Mouse (Mus musculus): ENCODE measurements around the gene Klhl12. TPM values are rescaled to one million over a fixed set of nuclear protein-coding genes. Genes with fewer than 3 reads are reported as not detected.
"Not testable (repeated sequence)": the region's sequence is repeated elsewhere in the genome, so short reads cannot be mapped to it uniquely, and the experiment has no call there.

The Klhl12 gene
- polyA plus RNA-seq, 1 experiment from 2014 or later, result 26.4 TPM

- ATAC-seq (ENCODE audit: low FRiP score), result not testable (repeated sequence)
- 96% methylated on average over 6 of the region's 10 CpGs for WGBS
Measured at GRCm38 (mm10) chr1:134441737-134442136, 13.6 kb upstream of the Klhl12 start.

GRCm38 (mm10) chr1:134442394-134442793, 12.9 kb upstream of the Klhl12 start:
- H3K9ac ChIP-seq (ENCODE audit: low read depth, low read length), result no peak overlapping the region
- no peak overlapping the region for H3K27ac ChIP-seq (ENCODE audit: low read depth, low read length)
- no peak overlapping the region for H3K4me3 ChIP-seq (ENCODE audit: low read depth, low read length)
- H3K9me3 ChIP-seq (ENCODE audit: control insufficient read depth, low read length), result no peaks in the 10 kb centered on the region
- H3K36me3 ChIP-seq (ENCODE audit: control insufficient read depth, insufficient read depth, low read length), result no peaks in the 10 kb centered on the region
- DNase-seq (ENCODE audit: low spot score), result no peak
- no peak for ATAC-seq (ENCODE audit: low FRiP score)
- 98% methylated on average over 3 of the region's 3 CpGs for WGBS
- no peaks in the 10 kb centered on the region for H3K4me1 ChIP-seq (replicated peaks; ENCODE audit: control insufficient read depth, insufficient read depth, low read length)
- H3K27me3 ChIP-seq (ENCODE audit: control insufficient read depth, insufficient read depth, low read length), result no peaks in the 10 kb centered on the region
- no peak overlapping the region for H3K4me2 ChIP-seq (replicated peaks; ENCODE audit: low read depth, low read length)

More at GRCm38 (mm10) chr1:134441737-134442136, 13.6 kb upstream of the Klhl12 start:
- H3K9ac ChIP-seq (ENCODE audit: low read depth, low read length); H3K27ac ChIP-seq (ENCODE audit: low read depth, low read length); H3K36me3 ChIP-seq (ENCODE audit: control insufficient read depth, insufficient read depth, low read length); H3K4me1 ChIP-seq (replicated peaks; ENCODE audit: control insufficient read depth, insufficient read depth, low read length); H3K4me2 ChIP-seq (replicated peaks; ENCODE audit: low read depth, low read length); DNase-seq (ENCODE audit: low spot score); H3K4me3 ChIP-seq (ENCODE audit: low read depth, low read length); H3K9me3 ChIP-seq (ENCODE audit: control insufficient read depth, low read length); H3K27me3 ChIP-seq (ENCODE audit: control insufficient read depth, insufficient read depth, low read length): not testable (repeated sequence)

DNA sequence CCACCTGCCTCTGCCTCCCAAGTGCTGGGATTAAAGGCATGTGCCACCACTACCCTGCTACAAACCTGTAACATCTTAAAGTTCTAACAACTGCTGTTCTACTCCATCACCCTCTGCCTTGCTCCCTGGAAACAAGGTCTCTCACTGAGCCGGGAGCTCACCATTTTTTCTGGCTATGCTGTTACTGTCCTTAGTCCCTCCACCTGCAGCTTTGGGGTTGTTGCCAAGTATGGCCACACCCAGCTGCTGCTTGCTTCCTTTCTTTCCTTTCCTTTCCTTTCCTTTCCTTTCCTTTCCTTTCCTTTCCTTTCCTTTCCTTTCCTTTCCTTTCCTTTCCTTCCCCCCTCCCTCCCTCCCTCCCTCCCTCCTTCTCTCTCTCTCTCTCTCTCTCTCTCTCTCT, 12.0 kb upstream of the Klhl12 start:
- not testable (repeated sequence) for H3K9me3 ChIP-seq (ENCODE audit: control insufficient read depth, low read length); H3K4me3 ChIP-seq (ENCODE audit: low read depth, low read length); H3K4me1 ChIP-seq (replicated peaks; ENCODE audit: control insufficient read depth, insufficient read depth, low read length); H3K4me2 ChIP-seq (replicated peaks; ENCODE audit: low read depth, low read length); H3K9ac ChIP-seq (ENCODE audit: low read depth, low read length); H3K27ac ChIP-seq (ENCODE audit: low read depth, low read length); DNase-seq (ENCODE audit: low spot score); H3K36me3 ChIP-seq (ENCODE audit: control insufficient read depth, insufficient read depth, low read length); ATAC-seq (ENCODE audit: low FRiP score); H3K27me3 ChIP-seq (ENCODE audit: control insufficient read depth, insufficient read depth, low read length)
- WGBS, result 91% methylated on average over 1 of the region's 1 CpGs

DNA sequence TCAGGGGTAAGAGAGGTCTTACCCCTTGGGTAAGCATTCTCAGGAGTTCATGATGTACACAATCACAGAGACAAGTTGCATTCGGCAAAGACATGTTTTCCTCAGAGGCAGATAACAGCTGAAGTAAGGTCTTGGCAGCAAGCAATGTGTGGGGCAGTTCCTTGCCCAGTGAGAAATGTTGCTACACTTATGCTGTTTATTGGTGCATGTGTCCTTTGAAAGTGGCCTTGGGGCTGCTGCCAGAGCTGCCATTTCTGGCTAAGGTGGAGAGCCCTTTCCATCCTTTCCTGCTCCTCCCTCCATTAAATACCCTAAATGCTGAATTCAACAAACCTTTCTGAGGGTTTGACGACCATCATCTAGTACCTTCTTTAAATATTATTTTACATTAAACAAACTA, 9.9 kb upstream of the Klhl12 start:
- 93% methylated on average over 2 of the region's 2 CpGs for WGBS
- H3K9ac ChIP-seq (ENCODE audit: low read depth, low read length), result no peak overlapping the region
- no peaks in the 10 kb centered on the region for H3K4me1 ChIP-seq (replicated peaks; ENCODE audit: control insufficient read depth, insufficient read depth, low read length)
- no peak overlapping the region for H3K4me2 ChIP-seq (replicated peaks; ENCODE audit: low read depth, low read length)
- no peaks in the 10 kb centered on the region for H3K36me3 ChIP-seq (ENCODE audit: control insufficient read depth, insufficient read depth, low read length)
- no peak for DNase-seq (ENCODE audit: low spot score)
- ATAC-seq (ENCODE audit: low FRiP score), result no peak
- no peak overlapping the region for H3K27ac ChIP-seq (ENCODE audit: low read depth, low read length)
- no peaks in the 10 kb centered on the region for H3K27me3 ChIP-seq (ENCODE audit: control insufficient read depth, insufficient read depth, low read length)
- no peaks in the 10 kb centered on the region for H3K9me3 ChIP-seq (ENCODE audit: control insufficient read depth, low read length)
- no peak overlapping the region for H3K4me3 ChIP-seq (ENCODE audit: low read depth, low read length)

DNA sequence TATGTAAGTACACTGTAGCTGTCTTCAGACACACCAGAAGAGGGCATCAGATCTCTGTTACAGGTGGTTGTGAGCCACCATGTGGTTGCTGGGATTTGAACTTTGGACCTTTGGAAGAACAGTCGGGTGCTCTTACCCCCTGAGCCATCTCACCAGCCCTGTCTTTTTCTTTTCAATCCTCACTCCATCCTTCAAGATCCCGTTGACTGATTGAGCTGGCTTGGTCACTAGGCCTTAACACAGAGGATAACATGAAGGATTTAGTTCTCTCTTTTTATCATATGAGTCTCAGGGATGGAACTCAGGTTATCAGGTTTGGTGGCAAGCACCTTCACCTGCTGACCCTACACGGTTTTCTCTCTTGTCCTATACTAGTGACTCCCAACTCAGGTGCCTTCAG, 6.8 kb upstream of the Klhl12 start:
- H3K27ac ChIP-seq (ENCODE audit: low read depth, low read length); H3K27me3 ChIP-seq (ENCODE audit: control insufficient read depth, insufficient read depth, low read length); H3K4me1 ChIP-seq (replicated peaks; ENCODE audit: control insufficient read depth, insufficient read depth, low read length); ATAC-seq (ENCODE audit: low FRiP score); H3K9me3 ChIP-seq (ENCODE audit: control insufficient read depth, low read length); H3K36me3 ChIP-seq (ENCODE audit: control insufficient read depth, insufficient read depth, low read length); DNase-seq (ENCODE audit: low spot score); H3K4me3 ChIP-seq (ENCODE audit: low read depth, low read length); H3K9ac ChIP-seq (ENCODE audit: low read depth, low read length); H3K4me2 ChIP-seq (replicated peaks; ENCODE audit: low read depth, low read length): not testable (repeated sequence)
- 71% methylated on average over 3 of the region's 3 CpGs for WGBS

GRCm38 (mm10) chr1:134450201-134450600, 5.1 kb upstream of the Klhl12 start:
- ATAC-seq (ENCODE audit: low FRiP score) (no peak), DNase-seq (ENCODE audit: low spot score) (no peak)
- H3K27ac ChIP-seq (ENCODE audit: low read depth, low read length), result no peak overlapping the region
- H3K4me1 ChIP-seq (replicated peaks; ENCODE audit: control insufficient read depth, insufficient read depth, low read length), result no peaks in the 10 kb centered on the region
- no peak overlapping the region for H3K9ac ChIP-seq (ENCODE audit: low read depth, low read length)
- H3K9me3 ChIP-seq (ENCODE audit: control insufficient read depth, low read length), result no peaks in the 10 kb centered on the region
- H3K27me3 ChIP-seq (ENCODE audit: control insufficient read depth, insufficient read depth, low read length), result no peaks in the 10 kb centered on the region
- no peak overlapping the region for H3K4me3 ChIP-seq (ENCODE audit: low read depth, low read length)
- H3K36me3 ChIP-seq (ENCODE audit: control insufficient read depth, insufficient read depth, low read length), result no peaks in the 10 kb centered on the region
- no peak overlapping the region for H3K4me2 ChIP-seq (replicated peaks; ENCODE audit: low read depth, low read length)
- 91% methylated on average over 4 of the region's 4 CpGs for WGBS

- Histone ChIP-seq H3K4me3 (ENCODE audit: low read depth, low read length) (no peak overlapping the region), H3K9ac (ENCODE audit: low read depth, low read length) (no peak overlapping the region), H3K9me3 (ENCODE audit: control insufficient read depth, low read length) (no peaks in the 10 kb centered on the region), H3K4me2 (replicated peaks; ENCODE audit: low read depth, low read length) (no peak overlapping the region), H3K27me3 (ENCODE audit: control insufficient read depth, insufficient read depth, low read length) (no peaks in the 10 kb centered on the region), H3K27ac (ENCODE audit: low read depth, low read length) (no peak overlapping the region), H3K4me1 (replicated peaks; ENCODE audit: control insufficient read depth, insufficient read depth, low read length) (no peaks in the 10 kb centered on the region), H3K36me3 (ENCODE audit: control insufficient read depth, insufficient read depth, low read length) (no peaks in the 10 kb centered on the region)
- ATAC-seq (ENCODE audit: low FRiP score), result no peak
- peak; percentile 37 for DNase-seq (ENCODE audit: low spot score)
- 57% methylated on average over 3 of the region's 3 CpGs for WGBS
Measured at GRCm38 (mm10) chr1:134450986-134451385, 4.3 kb upstream of the Klhl12 start.

GRCm38 (mm10) chr1:134456060-134456459, 729 bp downstream of the Klhl12 start:
- WGBS, result 24% methylated on average over 5 of the region's 5 CpGs
- no peaks in the 10 kb centered on the region for H3K9me3 ChIP-seq (ENCODE audit: control insufficient read depth, low read length)
- H3K4me1 ChIP-seq (replicated peaks; ENCODE audit: control insufficient read depth, insufficient read depth, low read length), result no peaks in the 10 kb centered on the region
- peak overlapping the region; percentile 87 for H3K9ac ChIP-seq (ENCODE audit: low read depth, low read length)
- ATAC-seq (ENCODE audit: low FRiP score) (no peak), DNase-seq (ENCODE audit: low spot score) (peak; percentile 3)
- H3K4me2 ChIP-seq (replicated peaks; ENCODE audit: low read depth, low read length), result peak overlapping the region; percentile 51
- no peaks in the 10 kb centered on the region for H3K27me3 ChIP-seq (ENCODE audit: control insufficient read depth, insufficient read depth, low read length)
- H3K4me3 ChIP-seq (ENCODE audit: low read depth, low read length), result peak overlapping the region; percentile 80
- H3K27ac ChIP-seq (ENCODE audit: low read depth, low read length), result no peak overlapping the region
- H3K36me3 ChIP-seq (ENCODE audit: control insufficient read depth, insufficient read depth, low read length), result no peaks in the 10 kb centered on the region

DNA sequence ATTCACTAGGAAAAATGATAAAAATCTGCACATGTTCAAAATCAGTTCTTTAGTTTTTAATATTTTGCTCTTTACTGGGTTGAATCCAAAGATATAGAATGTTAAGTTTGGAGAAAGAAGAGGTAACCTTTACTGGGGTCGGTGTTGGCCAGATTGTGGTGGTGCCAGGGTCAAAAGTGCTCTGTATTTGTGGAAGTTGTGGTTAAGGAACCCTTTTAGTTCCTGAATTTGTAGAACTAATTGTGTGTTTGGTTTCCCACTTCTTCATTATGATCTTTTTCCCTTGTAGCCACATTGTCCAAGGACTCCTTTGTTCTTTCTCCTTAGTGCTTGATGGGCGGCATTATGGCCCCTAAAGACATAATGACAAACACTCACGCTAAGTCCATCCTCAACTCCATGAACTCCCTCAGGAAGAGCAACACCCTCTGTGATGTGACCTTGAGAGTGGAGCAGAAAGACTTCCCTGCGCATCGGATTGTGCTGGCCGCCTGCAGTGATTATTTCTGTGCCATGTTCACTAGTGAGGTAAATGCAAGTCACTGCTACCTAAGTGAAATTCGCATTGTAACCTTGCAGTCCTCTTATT, 2.9 kb downstream of the Klhl12 start:
- H3K9ac ChIP-seq (ENCODE audit: low read depth, low read length), result no peak overlapping the region
- H3K4me3 ChIP-seq (ENCODE audit: low read depth, low read length), result no peak overlapping the region
- DNase-seq (ENCODE audit: low spot score) (no peak), ATAC-seq (ENCODE audit: low FRiP score) (no peak)
- H3K27ac ChIP-seq (ENCODE audit: low read depth, low read length), result no peak overlapping the region
- no peaks in the 10 kb centered on the region for H3K36me3 ChIP-seq (ENCODE audit: control insufficient read depth, insufficient read depth, low read length)
- H3K9me3 ChIP-seq (ENCODE audit: control insufficient read depth, low read length), result no peaks in the 10 kb centered on the region
- H3K4me1 ChIP-seq (replicated peaks; ENCODE audit: control insufficient read depth, insufficient read depth, low read length), result no peaks in the 10 kb centered on the region
- no peaks in the 10 kb centered on the region for H3K27me3 ChIP-seq (ENCODE audit: control insufficient read depth, insufficient read depth, low read length)
- WGBS, result 93% methylated on average over 7 of the region's 7 CpGs
- H3K4me2 ChIP-seq (replicated peaks; ENCODE audit: low read depth, low read length), result no peak overlapping the region
